Mouse (Mus musculus): ENCODE results near the gene Lrrc7.
"Not testable (repeated sequence)": the region's sequence is repeated elsewhere in the genome, so short reads cannot be mapped to it uniquely, and the experiment has no call there.

Lrrc7 gene

GRCm38 (mm10) chr3:158169180-158169579 lies 392.8 kb downstream of the Lrrc7 start:
- no peak for DNase-seq (ENCODE audit: extremely low read depth, low read depth, low spot score)

GRCm38 (mm10) chr3:158168454-158168853 lies 393.6 kb downstream of the Lrrc7 start:
- no peak for DNase-seq (ENCODE audit: extremely low read depth, low read depth, low spot score)

- no peak for DNase-seq (ENCODE audit: extremely low read depth, low read depth, low spot score)
Measured at GRCm38 (mm10) chr3:158165004-158165403, 397.0 kb downstream of the Lrrc7 start.

GRCm38 (mm10) chr3:158164452-158164851 lies 397.6 kb downstream of the Lrrc7 start:
- DNase-seq (ENCODE audit: extremely low read depth, low read depth, low spot score), result no peak

GRCm38 (mm10) chr3:158163127-158163526 lies 398.9 kb downstream of the Lrrc7 start:
- DNase-seq (ENCODE audit: extremely low read depth, low read depth, low spot score), result no peak

GRCm38 (mm10) chr3:158161924-158162490 lies 400.0 kb downstream of the Lrrc7 start:
- no peak for DNase-seq (ENCODE audit: extremely low read depth, low read depth, low spot score)

- no peak for DNase-seq (ENCODE audit: extremely low read depth, low read depth, low spot score)
Measured at GRCm38 (mm10) chr3:158155515-158156286, 406.3 kb downstream of the Lrrc7 start.

- DNase-seq (ENCODE audit: extremely low read depth, low read depth, low spot score), result no peak
Measured at GRCm38 (mm10) chr3:158154134-158154533, 407.9 kb downstream of the Lrrc7 start.

- DNase-seq (ENCODE audit: extremely low read depth, low read depth, low spot score), result no peak
Measured at GRCm38 (mm10) chr3:158148998-158149397, 413.0 kb downstream of the Lrrc7 start.

GRCm38 (mm10) chr3:158140629-158141028 lies 421.4 kb downstream of the Lrrc7 start:
- no peak for DNase-seq (ENCODE audit: extremely low read depth, low read depth, low spot score)

- no peak for DNase-seq (ENCODE audit: extremely low read depth, low read depth, low spot score)
Measured at GRCm38 (mm10) chr3:158137796-158138195, 424.2 kb downstream of the Lrrc7 start.

GRCm38 (mm10) chr3:158131672-158132071 lies 430.3 kb downstream of the Lrrc7 start:
- DNase-seq (ENCODE audit: extremely low read depth, low read depth, low spot score), result no peak

- no peak for DNase-seq (ENCODE audit: extremely low read depth, low read depth, low spot score)
Measured at GRCm38 (mm10) chr3:158131233-158131632, 430.8 kb downstream of the Lrrc7 start.

- DNase-seq (ENCODE audit: extremely low read depth, low read depth, low spot score), result no peak
Measured at GRCm38 (mm10) chr3:158122899-158123298, 439.1 kb downstream of the Lrrc7 start.

- DNase-seq (ENCODE audit: extremely low read depth, low read depth, low spot score), result no peak
Measured at GRCm38 (mm10) chr3:158105260-158105659, 456.8 kb downstream of the Lrrc7 start.

- DNase-seq (ENCODE audit: extremely low read depth, low read depth, low spot score), result no peak
Measured at GRCm38 (mm10) chr3:158103467-158103866, 458.6 kb downstream of the Lrrc7 start.

- not testable (repeated sequence) for DNase-seq (ENCODE audit: extremely low read depth, low read depth, low spot score)
Measured at GRCm38 (mm10) chr3:158102530-158102929, 459.5 kb downstream of the Lrrc7 start.

GRCm38 (mm10) chr3:158102043-158102442 lies 460.0 kb downstream of the Lrrc7 start:
- not testable (repeated sequence) for DNase-seq (ENCODE audit: extremely low read depth, low read depth, low spot score)

GRCm38 (mm10) chr3:158093919-158094318 lies 468.1 kb downstream of the Lrrc7 start:
- no peak for DNase-seq (ENCODE audit: extremely low read depth, low read depth, low spot score)

GRCm38 (mm10) chr3:158091601-158092000 lies 470.4 kb downstream of the Lrrc7 start:
- no peak for DNase-seq (ENCODE audit: extremely low read depth, low read depth, low spot score)

GRCm38 (mm10) chr3:158077828-158078227 lies 484.2 kb downstream of the Lrrc7 start:
- no peak for DNase-seq (ENCODE audit: extremely low read depth, low read depth, low spot score)

GRCm38 (mm10) chr3:158077380-158077772 lies 484.6 kb downstream of the Lrrc7 start:
- no peak for DNase-seq (ENCODE audit: extremely low read depth, low read depth, low spot score)
